Mouse (Mus musculus) right cerebral cortex, postnatal 10 days (tissue): ENCODE measurements around the gene Mmp25.
"Not testable (repeated sequence)": the region's sequence is repeated elsewhere in the genome, so short reads cannot be mapped to it uniquely, and the experiment has no call there.

Source experiments
- DNase-seq, 2 experiments: peaks; one replicate each; pipeline ENCODE4 v3.0.0; 2021; ENCODE audit warnings: low spot score in 2 of 2

Mmp25 gene

GRCm38 (mm10) chr17:23600641-23601622, 44.1 kb downstream of the Mmp25 start, which contains the start of gene Zscan10:
Gene Zscan10, plus strand, starts transcription at chr17:23600856.
- no peak for DNase-seq

DNA sequence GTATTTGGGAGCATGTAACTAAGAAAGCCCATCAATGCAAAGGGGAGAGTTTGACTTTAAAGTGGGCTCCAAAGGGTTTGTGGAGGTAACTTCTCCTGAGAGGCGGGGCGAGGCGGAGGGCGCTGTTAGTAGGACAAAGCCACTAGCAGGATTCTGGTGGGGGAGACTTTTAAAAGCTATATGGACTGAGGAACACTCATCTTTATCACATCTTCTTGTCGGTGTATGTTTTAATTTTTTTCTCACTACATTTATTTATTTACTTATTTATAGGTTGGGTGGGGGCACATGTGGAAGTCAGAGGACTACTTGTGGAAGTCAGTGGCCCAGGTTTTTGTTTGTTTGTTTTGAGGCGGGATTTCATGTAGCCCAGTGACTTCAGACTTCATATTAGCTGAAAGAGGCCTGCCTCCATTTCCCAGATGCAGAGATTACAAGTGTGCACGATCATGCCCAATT, 45.4 kb downstream of the Mmp25 start:
- no peak for DNase-seq

DNA sequence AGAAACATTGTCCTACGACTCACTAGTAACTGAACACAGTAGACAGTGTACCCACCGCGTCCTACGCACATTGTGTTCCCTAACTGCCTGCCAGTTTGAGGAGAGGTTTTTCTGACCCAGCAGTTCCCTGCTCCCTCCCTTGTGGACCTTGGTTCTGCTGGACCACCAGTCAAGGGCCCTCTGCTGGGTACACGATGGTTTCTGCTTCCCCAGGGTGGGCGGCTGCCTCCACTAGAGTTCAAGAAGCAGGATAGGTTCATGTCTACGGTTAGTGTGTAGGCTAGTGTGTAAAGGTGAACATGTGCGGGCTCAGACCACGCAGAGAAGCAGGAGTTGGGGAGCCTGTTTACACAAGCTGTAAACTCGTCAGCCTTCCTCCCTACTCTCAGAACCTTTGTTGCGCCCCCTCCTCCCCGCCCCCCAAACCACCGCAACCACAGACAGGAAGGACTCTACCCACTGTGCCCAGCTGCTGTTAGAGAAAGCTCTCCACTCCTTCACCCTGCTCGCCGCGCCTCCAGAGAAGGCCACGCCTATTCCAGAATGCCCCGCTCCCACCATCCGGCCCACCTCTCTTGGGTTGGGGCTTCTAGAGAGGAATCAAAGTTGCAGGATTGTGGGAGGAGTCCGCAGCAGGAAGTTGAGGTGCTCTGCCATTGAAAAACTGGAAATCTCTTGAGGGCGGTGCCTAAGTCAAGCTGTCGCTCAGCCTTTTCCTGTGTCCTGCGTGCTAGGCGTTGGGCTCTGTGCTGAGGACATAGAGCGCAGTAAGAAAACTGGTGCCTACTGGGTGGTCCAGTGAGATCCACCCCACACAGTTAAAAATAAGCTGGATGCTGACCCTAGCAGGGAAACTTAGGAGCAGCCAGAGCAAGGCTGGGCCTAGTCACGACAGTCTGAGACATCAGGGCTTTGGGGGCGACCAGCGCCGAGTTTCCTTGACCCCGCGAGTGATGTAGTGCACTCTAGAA, 46.2 kb downstream of the Mmp25 start, which contains the start of gene Zfp13:
Gene Zfp13 (minus strand): TSS at position 906 of the 971 bp plus-strand sequence.
- peak; percentile 81 to 87 for DNase-seq

DNA sequence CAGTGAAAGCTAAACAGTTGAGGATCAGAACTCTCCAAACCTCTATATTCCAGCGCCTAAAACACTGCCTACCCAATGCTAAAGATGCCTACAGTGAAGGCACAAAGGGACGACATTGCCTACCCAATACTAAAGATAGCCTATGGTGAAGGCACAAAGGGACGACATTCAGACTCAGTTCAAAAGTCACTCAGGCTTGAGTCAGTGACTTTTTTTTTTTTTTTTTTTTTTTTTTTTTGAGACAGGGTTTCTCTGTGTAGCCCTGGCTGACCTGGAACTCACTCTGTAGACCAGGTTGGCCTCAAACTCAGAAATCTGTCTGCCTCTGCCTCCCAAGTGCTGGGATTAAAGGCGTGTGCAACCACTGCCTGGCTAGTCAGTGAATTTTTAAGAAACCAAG, 49.9 kb downstream of the Mmp25 start:
- DNase-seq: not testable (repeated sequence)

DNA sequence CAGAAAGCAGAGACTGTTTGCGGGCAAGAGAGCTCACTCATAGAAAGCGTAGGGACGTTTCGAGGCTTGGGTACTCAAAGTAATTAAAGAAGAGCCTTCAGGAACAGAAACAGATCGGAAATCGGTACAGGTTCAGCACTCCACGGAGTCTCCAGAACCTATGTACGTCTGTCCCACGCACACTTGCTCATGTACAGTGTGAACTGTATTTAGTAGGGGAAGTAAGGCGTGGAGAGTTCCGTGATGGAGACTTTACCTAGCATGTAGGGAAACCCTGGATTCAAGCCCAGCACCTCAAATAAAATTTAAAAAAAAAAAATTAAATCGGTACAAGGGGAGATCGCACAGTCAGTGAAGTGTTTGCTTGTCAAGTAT, 52.2 kb downstream of the Mmp25 start:
- no peak for DNase-seq

DNA sequence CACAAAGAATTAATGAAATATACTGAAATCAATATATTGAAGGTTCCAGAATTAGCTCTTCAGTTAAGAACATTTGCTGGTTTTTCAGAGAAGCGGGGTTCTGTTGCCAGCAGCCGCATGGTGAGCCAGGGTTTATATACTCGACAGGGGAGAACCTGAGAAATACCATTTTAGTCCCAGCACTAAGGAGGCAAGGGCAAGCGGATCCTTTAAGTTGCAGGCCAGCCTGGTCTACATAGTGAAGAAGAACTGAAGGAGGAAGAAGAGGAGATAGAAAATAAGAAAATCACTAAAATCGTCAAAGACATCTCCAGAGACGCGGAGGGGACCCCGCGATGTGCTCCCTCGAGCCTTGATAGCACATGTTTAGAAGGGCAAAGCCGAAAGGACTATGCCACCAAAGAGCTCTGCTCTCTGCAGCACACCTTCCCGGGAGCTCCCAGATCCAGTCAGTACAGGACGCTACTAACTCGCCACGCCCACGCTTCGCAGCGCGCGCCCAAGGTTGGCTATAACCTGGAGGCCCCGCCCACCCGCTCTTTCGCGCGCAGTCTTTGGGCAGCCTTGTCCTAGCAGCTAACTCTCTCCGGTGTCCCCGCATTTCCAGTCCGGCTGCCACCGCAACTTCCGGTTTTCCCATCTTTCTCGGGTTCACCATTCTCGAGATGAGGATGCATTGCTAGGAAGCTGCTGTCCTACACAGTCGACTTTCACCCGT, 52.7 kb downstream of the Mmp25 start:
- peak; percentile 98 to 99 for DNase-seq

DNA sequence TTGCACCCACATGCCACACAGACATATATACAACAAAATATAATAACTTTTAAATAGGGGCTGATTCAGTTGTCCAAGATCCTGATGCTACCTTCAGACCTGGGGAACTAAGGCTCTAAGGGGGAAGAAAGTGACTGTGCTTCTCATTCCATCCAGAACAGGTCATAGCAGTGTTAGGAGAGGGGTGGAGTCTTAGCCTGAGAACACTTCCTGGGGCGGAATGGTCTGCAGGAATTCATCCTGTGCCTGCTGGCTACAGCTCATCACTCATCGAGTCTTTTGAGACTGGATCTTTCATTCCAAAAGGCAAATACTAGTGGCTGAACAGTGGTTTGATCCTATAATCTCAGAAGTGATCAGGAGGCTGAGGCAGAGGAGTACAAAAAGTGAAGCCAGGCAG, 57.8 kb downstream of the Mmp25 start:
- DNase-seq: no peak

GRCm38 (mm10) chr17:23585721-23586491, 59.2 kb downstream of the Mmp25 start:
- peak; percentile 86 to 87 for DNase-seq

DNA sequence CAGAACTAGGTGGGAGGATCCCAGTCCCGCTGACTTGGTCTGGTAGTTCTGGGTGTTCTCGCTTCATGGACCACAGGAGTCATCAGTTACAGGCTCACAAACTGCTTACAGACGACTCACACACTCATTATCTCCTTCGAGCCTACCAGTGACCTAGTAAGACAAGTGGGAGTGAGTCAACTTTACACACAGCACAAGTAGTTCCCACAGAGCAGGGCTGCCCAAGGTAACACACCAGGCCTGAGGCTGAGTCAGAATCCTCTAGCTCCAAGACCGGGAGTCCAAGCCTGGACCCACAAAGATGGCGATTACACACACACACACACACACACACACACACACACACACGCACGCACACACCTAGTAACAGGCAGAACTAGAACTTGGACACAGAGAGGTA, 60.3 kb downstream of the Mmp25 start:
- DNase-seq: no peak
